Mouse (Mus musculus) heart, postnatal 0 days (tissue): ENCODE measurements around the gene Khnyn.

Experiments
- CTCF ChIP-seq: IDR thresholded peaks from 2 replicates; pipeline ENCODE4 v1.5.1; 2016; ENCODE audit warnings: antibody characterized with exemption, control low read depth, low read depth
- EP300 ChIP-seq: IDR thresholded peaks from 2 replicates; pipeline ENCODE4 v1.6.1; 2016; ENCODE audit warnings: antibody characterized with exemption, low read depth

DNA sequence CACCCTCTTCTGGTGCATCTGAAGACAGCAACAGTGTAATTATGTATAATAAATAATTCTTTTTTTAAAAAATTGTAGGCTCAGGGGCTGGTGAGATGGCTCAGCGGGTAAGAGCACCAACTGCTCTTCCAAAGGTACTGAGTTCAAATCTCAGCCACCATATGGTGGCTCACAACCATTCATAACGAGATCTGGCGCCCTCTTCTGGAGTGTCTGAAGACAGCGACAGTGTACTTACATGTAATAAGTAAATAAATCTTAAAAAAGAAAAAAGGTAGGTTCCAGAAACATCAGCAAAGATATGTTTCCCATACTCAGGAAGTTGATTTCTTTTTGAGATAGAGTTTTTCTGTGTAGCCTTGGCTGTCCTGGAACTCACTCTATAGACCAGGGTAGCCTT, 42.0 kb upstream of the Khnyn start:
- TF ChIP-seq CTCF (0 out of 2 replicates have a peak, but pooled peaks have one; percentile 9), EP300 (no peak)
